Mouse (Mus musculus) spleen, adult 2 months (tissue): ENCODE results near the gene Wnk4.

Experiments used
- CTCF ChIP-seq: fragments of 200-500 bp; IDR thresholded peaks from 2 replicates; pipeline ENCODE4 v1.5.1; 2011; ENCODE audit warnings: mild to moderate bottlenecking, inconsistent platforms; ENCODE audit not compliant: insufficient read depth, insufficient read length, insufficient replicate concordance; ENCODE audit errors: extremely low read depth
- POLR2A ChIP-seq: fragments of 200-500 bp; IDR thresholded peaks from 2 replicates; pipeline ENCODE4 v1.6.1; 2011; ENCODE audit warnings: low read depth, low read length, inconsistent platforms

DNA sequence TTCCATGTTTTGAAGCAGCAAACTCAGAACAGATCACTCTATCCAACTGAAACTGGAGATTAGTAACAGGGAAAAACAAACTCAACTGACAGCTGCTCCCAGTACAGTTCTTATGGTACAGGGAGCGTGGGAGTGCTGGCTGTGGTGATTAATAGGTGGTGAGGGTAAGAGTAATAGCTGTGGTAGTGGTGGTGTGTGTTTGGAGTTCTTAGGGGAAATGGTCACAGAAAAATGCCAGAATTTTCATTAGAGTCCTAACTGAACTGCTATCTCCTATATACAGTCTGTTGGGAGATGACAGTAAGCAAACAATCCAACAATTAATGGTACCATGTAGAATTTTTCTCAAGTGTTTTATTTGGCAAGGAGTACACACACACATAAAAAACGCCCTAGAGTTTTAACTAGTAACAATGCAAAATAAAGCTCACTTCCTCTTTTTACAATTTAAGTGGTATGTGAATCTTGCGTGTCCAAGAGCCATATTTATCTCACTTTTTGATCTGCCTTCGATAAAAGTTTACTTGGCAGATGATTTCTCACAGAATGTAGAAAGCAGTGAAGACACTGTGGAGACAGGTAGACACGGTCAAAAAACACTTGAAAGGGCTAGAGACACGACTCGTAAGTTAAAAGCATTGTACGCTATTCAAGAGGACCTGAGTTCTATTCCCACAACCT, 38.9 kb upstream of the Wnk4 start:
- no peak for TF ChIP-seq CTCF
- no peak for TF ChIP-seq POLR2A
